Mouse (Mus musculus): ENCODE measurements around the gene Cdc7.

Gene Cdc7

DNA sequence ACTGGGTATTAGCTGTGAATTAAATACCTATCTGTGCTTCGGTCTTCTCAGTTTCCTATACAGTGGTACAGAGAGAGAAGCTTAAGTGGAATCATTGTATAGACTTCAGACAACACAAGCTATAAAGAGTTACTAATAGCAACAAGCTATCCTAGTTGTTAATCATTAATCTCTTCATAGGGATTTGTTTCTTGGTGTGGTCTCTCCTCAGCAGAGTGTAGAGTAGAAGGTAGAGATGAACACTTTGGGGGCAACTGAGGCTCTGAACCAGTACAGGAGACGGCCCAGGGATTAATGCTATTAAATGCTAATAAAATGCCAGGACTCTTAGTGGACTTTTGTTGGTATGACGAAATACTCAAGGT, 57.9 kb downstream of the Cdc7 start:
- DNase-seq (ENCODE audit: low spot score), result no peak

DNA sequence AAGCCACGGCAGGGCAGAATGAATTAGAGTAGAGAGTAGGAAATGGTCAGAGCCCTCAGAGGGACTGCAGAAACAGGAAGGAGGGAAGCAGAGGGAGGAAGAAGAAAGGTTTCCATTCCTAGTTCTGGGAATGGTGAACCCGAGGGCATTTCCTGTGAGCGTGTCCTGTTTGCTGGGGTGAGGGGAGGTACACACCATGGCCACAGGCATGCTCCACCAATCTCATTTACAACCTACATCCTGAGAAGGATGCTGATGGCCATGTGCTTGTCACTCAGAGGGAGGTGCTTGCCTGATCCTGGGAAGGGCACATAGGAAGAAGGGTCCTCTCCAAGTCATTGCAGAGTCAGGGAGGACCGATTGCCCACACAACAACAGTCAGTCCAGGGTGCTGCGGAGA, 59.8 kb downstream of the Cdc7 start:
- no peak for DNase-seq (ENCODE audit: low spot score)

DNA sequence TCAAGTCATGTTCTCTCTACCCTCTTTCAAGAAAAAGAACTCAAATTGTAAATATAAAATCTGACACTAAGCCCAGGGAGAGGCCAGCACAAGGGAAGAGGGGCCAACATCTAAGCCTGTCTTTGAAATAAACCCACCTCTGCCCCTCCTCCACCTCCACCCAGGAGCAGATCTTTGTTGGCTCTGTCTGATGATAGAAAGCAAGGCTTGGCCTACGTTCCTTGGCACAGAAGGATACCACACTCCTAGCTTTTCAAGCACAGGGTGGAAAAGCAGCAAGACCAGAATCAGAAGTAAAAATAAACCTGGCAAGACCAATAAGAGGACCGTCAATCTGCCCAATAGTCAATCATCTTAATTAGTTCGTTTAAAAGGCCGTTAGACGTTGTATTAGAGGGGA, 61.2 kb downstream of the Cdc7 start:
- DNase-seq (ENCODE audit: low spot score), result no peak

DNA sequence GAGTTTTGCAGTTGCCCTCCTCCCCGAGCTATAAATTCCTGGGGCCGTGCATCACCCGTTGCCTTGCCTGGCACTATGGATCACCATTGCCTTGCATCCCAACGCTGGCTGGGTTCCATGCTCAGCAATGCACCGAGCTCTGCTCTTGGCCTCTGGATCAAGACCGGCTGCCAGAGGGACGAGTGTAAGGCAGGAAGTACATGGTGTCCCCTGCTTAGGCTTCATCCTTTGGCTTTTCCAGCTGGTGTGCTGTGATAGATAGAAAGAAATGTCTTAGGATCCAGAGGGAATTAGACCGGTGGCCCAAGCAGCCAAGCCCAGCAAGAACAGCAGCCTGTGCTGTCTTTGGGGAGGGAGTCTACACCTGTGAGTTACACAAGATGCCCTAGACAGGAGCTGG, 61.7 kb downstream of the Cdc7 start:
- no peak for DNase-seq (ENCODE audit: low spot score)

DNA sequence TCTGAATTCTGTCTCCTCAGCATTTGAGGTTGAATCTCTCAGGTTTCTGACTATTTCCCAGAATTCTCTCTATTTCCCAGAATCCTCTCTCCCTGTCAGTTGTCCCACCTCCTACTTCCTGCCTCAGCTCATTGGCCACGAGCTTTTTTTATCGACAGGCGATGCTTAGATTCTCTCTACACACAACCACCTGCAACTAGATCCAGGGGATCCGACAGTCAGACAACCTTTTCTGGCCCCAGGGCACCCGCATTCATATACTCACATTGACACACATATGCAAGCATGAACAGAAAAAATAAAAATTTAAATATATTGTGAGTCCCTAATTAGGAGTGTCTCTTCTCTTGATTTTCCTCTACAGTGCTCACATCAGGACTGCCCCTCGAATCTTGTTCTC, 63.5 kb downstream of the Cdc7 start:
- DNase-seq (ENCODE audit: low spot score), result no peak

DNA sequence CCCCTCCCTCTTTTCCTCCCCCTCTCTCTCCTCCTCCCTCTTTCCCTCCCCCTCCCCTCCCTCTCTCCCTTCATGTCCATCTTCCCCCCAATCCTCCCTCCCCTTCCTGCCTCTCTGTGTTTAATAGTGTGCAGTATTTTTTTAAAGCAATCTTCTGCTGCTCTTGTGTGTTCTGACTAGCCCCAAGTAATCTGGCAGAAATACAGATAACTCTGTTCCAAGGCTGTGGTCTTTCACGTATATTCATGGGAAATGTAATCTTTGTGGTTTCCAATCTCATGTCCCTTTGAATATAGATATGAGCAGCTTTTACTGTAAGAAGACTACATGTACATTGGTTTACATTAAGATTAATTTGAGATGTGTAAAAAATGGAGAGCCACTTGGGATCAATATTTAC, 64.4 kb downstream of the Cdc7 start:
- DNase-seq (ENCODE audit: low spot score), result no peak

DNA sequence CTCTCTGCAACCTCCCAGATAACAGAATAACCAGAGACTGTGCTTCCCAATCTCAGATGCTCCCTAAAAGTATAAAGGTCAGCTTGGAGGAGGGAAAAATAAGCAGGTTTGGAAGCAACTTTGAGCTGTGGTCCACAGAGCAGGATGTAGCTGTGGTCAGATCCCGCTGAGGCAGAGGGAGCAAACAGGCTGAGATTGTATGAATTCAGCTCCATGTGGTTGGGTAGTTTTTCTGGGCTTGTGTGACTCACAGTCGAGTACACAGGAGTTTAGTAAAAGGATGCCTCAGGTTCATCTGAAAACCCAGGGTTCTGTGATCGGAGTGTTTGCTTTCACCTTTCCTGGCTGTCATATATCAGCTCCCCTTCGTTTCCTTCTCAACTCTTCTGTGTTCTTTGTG, 65.7 kb downstream of the Cdc7 start:
- DNase-seq (ENCODE audit: low spot score), result no peak

DNA sequence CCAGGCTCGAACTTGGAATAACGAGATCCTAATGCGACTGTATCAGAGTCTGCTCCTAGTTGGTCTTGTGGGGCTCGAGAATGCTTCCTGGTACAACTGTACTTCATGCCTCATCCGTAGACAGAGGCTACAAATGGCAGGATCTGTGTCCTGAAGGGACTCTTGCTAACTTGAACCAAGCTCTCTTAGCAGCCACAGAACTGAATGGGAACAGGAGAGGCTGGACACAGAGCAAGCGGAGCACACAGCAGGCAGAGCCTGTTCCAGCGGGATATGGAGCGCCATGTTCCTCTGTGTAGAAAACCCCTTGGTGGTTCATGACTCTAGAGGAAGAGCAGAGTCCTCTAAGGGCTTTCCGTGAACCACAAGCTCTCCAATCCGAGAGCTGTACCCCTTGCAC, 66.7 kb downstream of the Cdc7 start:
- no peak for DNase-seq (ENCODE audit: low spot score)

All from yolk sac, embryonic 10.5 days (tissue).